Mouse (Mus musculus) cerebellum, postnatal 10 days (tissue): ENCODE results near the gene Glb1l.
A peak's percentile ranks its signal among the peaks of the same experiment; 100 is the strongest.
"Not testable (repeated sequence)": the region's sequence is repeated elsewhere in the genome, so short reads cannot be mapped to it uniquely, and the experiment has no call there.

Source experiments
- DNase-seq, 2 experiments: peaks; one replicate each; pipeline ENCODE4 v3.0.0; 2021; ENCODE audit warnings: mixed read lengths in 2 of 2

Gene Glb1l

GRCm38 (mm10) chr1:75210136-75211087, at the start of gene Glb1l, which contains the start of gene Stk16:
Glb1l (minus strand) TSS chr1:75210813.
Stk16 (plus strand) TSS chr1:75210838.
- peak; percentile 98 to 99 for DNase-seq

GRCm38 (mm10) chr1:75255516-75256046, 45.0 kb upstream of the Glb1l start:
- peak; percentile 38 to 40 for DNase-seq

GRCm38 (mm10) chr1:75254625-75255013, 44.0 kb upstream of the Glb1l start:
- peak; percentile 65 to 66 for DNase-seq

- DNase-seq = peak; percentile 93 to 97
Observed at GRCm38 (mm10) chr1:75253849-75254624, 43.4 kb upstream of the Glb1l start.

- DNase-seq = peak; percentile 37 to 51
Observed at GRCm38 (mm10) chr1:75253029-75253428, 42.4 kb upstream of the Glb1l start.

GRCm38 (mm10) chr1:75252308-75252707, 41.7 kb upstream of the Glb1l start:
- peak in 1 of 2 experiments; percentile 19 for DNase-seq

GRCm38 (mm10) chr1:75251112-75251970, 40.7 kb upstream of the Glb1l start:
- DNase-seq = peak; percentile 88 to 89

- DNase-seq = peak; percentile 85 to 87
Observed at GRCm38 (mm10) chr1:75250498-75250897, 39.9 kb upstream of the Glb1l start.

- DNase-seq = peak; percentile 70 to 71
Observed at GRCm38 (mm10) chr1:75248041-75248772, 37.6 kb upstream of the Glb1l start.

- peak; percentile 56 to 61 for DNase-seq
Observed at GRCm38 (mm10) chr1:75247071-75247930, 36.7 kb upstream of the Glb1l start.

GRCm38 (mm10) chr1:75244836-75245235, 34.2 kb upstream of the Glb1l start:
- peak; percentile 75 for DNase-seq

GRCm38 (mm10) chr1:75244175-75244826, 33.7 kb upstream of the Glb1l start:
- DNase-seq = no peak

GRCm38 (mm10) chr1:75243411-75243810, 32.8 kb upstream of the Glb1l start:
- no peak for DNase-seq

GRCm38 (mm10) chr1:75239591-75239990, 29.0 kb upstream of the Glb1l start:
- DNase-seq = peak in 1 of 2 experiments; percentile 18

GRCm38 (mm10) chr1:75236117-75237050, 25.8 kb upstream of the Glb1l start, which contains the start of gene Dnajb2:
Dnajb2 (plus strand) TSS chr1:75236406.
- peak; percentile 89 to 91 for DNase-seq

- peak; percentile 88 to 91 for DNase-seq
Observed at GRCm38 (mm10) chr1:75234606-75235005, 24.0 kb upstream of the Glb1l start.

GRCm38 (mm10) chr1:75232489-75232888, 21.9 kb upstream of the Glb1l start:
- not testable (repeated sequence) for DNase-seq

- no peak for DNase-seq
Observed at GRCm38 (mm10) chr1:75231664-75232152, 21.1 kb upstream of the Glb1l start, which contains the start of gene A630095N17Rik. A630095N17Rik (minus strand) TSS chr1:75232102.
